Mouse (Mus musculus) layer of hippocampus, adult 8-10 months (tissue): Measurements from ENCODE around the gene Olfr1140. TPM values are rescaled to one million over a fixed set of nuclear protein-coding genes. Genes with fewer than 3 reads are reported as not detected.

Experiments used
- DNase-seq, 2 experiments: peaks; one replicate each; pipeline ENCODE4 v3.0.0; 2022; ENCODE audit warnings: low spot score in 2 of 2
- total RNA-seq, 4 experiments: library from RNA; stranded (reverse); gene quantifications; 2 replicates each; pipeline ENCODE4 v1.2.4; 2022

The Olfr1140 gene
- total RNA-seq: not detected

DNA sequence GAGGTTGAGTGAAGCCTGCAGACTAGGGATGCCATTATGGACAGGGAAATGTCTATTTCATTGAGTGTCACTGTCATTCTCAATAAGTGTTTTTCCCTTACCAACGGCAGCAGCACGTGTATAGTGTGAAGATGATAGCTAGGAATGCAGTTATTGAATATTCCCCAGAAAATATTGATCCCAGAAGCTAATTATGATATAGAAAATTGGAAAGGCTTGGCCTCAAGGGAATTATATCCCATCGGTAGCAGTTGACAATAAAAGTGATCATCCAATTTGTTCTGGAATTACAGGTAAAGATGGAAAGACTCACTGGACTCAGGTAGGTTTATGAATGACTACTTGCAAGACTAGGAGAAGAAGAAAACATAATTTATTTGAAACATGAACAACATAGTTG, at the start of gene Olfr1140:
Olfr1140 (plus strand) TSS at position 301 of the 400 bp plus-strand sequence.
- DNase-seq: no peak

DNA sequence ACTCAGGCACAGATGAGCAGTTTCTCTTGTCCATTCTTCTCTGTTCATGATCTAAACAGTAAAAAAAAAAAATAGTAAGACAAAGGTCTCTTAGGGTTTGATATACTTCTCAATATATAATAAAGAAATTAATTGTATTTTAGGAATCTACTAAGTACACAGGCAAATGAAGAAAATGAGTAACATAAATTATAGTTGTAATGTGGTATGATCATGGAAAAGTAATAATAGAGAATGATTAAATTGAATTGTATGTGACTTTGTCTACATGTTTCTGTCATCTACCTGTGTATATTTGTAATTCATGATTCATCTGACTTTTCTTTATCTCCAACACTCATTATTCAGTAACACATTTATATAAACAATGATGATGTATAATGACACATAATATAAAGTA, 49.7 kb upstream of the Olfr1140 start, which contains the start of gene Olfr1136:
Olfr1136 (minus strand) TSS at position 101 of the 400 bp plus-strand sequence.
- DNase-seq: no peak

DNA sequence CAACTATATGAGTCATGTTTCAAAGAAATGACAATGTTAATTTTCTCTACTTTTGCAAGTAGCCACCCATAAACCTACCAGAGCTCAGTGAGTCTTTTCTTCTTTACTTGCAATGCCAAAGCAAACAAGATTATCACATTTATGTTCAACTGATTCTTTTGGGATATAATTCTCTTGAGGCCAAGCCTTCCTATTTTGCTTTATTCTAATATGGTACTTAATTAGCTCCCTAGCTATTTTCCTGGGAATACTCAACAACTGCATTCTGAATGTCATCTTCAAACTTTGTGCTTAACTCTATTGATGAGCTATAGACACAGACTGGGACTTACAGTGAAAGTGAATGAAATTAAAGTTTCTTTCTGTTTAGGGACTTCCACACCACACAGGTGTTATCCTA, 30.5 kb upstream of the Olfr1140 start, which contains the start of gene Olfr1137:
Olfr1137 (minus strand) TSS at position 101 of the 400 bp plus-strand sequence.
- DNase-seq: no peak

DNA sequence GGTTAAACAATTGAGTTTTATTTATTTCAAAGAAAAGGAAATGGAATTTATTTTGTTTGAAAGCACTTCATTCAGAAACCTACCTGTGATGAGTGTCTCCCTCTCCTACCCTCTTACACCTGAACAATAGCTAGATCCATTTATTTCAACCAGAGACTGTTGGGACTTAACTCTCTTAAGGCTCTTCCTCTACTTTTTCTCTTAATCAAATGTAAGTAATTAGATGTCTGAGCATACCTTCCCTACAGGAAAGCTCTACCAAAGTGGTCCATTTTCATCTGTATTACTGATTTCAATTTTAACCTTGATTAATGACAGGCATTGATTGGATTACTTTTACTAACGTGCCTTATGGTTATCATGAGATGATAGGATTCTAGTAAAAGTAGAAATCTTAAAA, 3.7 kb upstream of the Olfr1140 start, which contains the start of gene Olfr1138:
Olfr1138 (minus strand) TSS at position 101 of the 400 bp plus-strand sequence.
- no peak for DNase-seq

DNA sequence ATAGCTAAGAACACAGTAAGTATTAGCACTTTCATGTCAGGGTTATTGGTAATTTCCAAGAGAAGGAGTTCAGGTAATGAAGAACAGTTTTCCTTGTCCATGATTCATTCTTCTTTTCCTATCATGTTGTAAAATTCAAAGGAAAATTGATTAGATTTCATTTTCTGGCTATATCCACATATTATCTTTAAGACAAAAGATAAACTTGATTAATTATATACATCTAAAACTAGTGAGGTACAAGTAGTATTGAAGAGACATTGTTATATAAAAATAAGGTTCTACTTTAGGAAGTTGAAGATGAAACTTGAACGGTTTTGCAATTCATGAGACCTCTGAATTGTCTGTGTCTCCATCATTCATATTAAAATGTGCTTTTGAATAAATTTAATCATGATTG, 10.3 kb downstream of the Olfr1140 start, which contains the start of gene Olfr1141:
Olfr1141 (minus strand) TSS at position 101 of the 400 bp plus-strand sequence.
- no peak for DNase-seq

DNA sequence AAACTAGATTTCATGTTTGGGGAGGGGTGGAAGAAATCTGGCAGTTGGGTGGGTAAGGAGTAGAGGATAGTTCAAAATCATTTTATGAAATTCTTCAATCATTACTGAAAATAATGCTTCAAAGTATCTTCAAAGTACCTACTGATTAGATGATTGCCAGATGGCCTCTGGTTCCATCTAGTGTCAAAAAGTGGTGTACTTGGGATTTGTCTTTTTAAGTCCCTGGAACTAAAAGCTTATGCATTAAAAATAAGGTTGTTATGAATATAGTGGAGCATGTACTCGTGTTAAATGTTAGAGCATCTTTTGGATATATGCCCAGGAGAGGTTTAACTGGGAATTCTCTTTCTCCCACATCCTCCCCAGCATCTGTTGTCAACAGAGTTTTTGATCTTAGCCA, 32.6 kb downstream of the Olfr1140 start:
- DNase-seq: no peak

DNA sequence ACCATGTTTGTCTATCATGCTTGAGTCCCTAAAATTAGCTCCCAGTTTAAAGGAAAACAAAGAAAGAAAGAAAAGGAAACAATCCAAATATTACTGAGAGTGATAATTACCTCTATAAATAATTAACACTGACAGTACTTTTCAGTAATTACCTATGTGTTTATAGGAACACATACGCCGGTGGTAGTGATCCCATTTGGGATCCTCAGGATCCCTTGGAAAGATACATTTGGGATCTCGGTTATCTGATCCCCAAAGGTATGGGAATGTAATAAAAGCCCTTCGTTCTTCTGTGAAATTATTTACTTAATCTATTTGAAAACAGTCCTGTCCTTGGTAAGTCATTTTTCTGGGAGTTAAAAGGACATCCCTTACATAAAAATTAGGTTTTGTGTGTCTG, 35.6 kb downstream of the Olfr1140 start, which contains the start of gene Olfr152:
Olfr152 (plus strand) TSS at position 301 of the 400 bp plus-strand sequence.
- no peak for DNase-seq

Other genes with a start within 250 kb of the Olfr1140 start
- not detected for gene Pramel7, start 246.7 kb upstream of the Olfr1140 start, total RNA-seq
- gene Pramel6, start 237.2 kb upstream of the Olfr1140 start, total RNA-seq: not detected
- gene Olfr153, start 212.0 kb upstream of the Olfr1140 start, total RNA-seq: under 1 TPM in 2 of 4 experiments, not detected in 2; 0.33 to 0.49 TPM
- gene Olfr1128, start 198.2 kb upstream of the Olfr1140 start, total RNA-seq: not detected
- gene Olfr1129, start 169.8 kb upstream of the Olfr1140 start, total RNA-seq: not detected
- gene Olfr1130, start 137.5 kb upstream of the Olfr1140 start, total RNA-seq: not detected
- gene Olfr1131, start 116.6 kb upstream of the Olfr1140 start, total RNA-seq: not detected
- not detected for gene Olfr1132, start 106.2 kb upstream of the Olfr1140 start, total RNA-seq
- gene Olfr1133, start 96.4 kb upstream of the Olfr1140 start, total RNA-seq: not detected
- gene Olfr1134, start 85.3 kb upstream of the Olfr1140 start, total RNA-seq: not detected
- gene Olfr1135, start 70.1 kb upstream of the Olfr1140 start, total RNA-seq: not detected
- gene Olfr1136, start 49.8 kb upstream of the Olfr1140 start, total RNA-seq: not detected
- not detected for gene Olfr1137, start 30.6 kb upstream of the Olfr1140 start, total RNA-seq
- gene Olfr1138, start 3.8 kb upstream of the Olfr1140 start, total RNA-seq: not detected
- not detected for gene Olfr1141, start 10.2 kb downstream of the Olfr1140 start, total RNA-seq
- gene Olfr152, start 35.7 kb downstream of the Olfr1140 start, total RNA-seq: not detected
- gene Olfr1143, start 56.8 kb downstream of the Olfr1140 start, total RNA-seq: not detected
- not detected for gene Olfr1145, start 66.1 kb downstream of the Olfr1140 start, total RNA-seq
- not detected for gene Olfr1148, start 86.8 kb downstream of the Olfr1140 start, total RNA-seq
- not detected for gene Olfr1150-ps1, start 100.2 kb downstream of the Olfr1140 start, total RNA-seq
- not detected for gene Olfr1151, start 112.1 kb downstream of the Olfr1140 start, total RNA-seq
- gene Olfr1152, start 122.7 kb downstream of the Olfr1140 start, total RNA-seq: not detected
- gene Olfr1153, start 151.2 kb downstream of the Olfr1140 start, total RNA-seq: not detected
- not detected for gene Olfr1154, start 161.4 kb downstream of the Olfr1140 start, total RNA-seq
- gene Olfr1155, start 201.4 kb downstream of the Olfr1140 start, total RNA-seq: not detected
- gene Olfr1156, start 209.3 kb downstream of the Olfr1140 start, total RNA-seq: not detected
- gene Olfr1157, start 224.5 kb downstream of the Olfr1140 start, total RNA-seq: not detected
- gene Olfr74, start 230.9 kb downstream of the Olfr1140 start, total RNA-seq: not detected
- gene Olfr1158, start 246.4 kb downstream of the Olfr1140 start, total RNA-seq: not detected